7 mouse cellular contexts compared by ENCODE assay signal in the genomic region with DNA sequence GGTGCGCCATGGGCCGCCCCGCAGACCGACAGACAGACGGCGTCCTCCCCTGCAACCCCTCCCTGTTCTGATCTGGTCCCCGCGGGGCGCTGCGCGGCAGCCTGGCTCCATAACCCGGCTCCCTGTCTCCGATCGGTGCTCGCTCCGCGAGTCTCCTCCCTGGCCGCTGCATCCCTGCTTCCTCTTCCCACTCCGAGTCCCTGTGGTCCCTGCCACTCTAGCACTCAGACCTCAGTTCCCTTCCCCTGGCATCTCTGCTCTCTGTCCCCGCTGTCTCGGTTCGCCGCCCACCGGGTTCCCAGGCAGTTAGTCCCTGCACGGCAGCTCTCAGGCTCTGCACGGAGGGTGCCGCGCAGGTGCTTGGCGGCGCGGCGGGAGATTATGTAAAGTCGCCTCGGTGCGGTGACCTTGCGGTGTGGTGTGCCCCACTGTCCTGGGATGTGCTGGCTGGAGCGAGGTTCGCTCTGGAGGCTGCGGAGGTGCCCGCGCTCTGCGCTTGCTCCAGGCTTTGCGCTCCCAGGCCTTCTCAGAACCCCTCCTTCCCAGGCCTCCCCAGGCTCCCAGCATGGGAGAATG. TPM values are rescaled to one million over a fixed set of nuclear protein-coding genes. Genes with fewer than 3 reads are reported as not detected.
DNase-seq lines count a peak whose midpoint lies in the region; ATAC-seq and TF ChIP-seq lines count a peak whose summit lies in the region.

No protein-coding gene starts in this region.

- H3K4me1 ChIP-seq in E14TG2a.4 (replicated peaks; ENCODE audit: low read depth, low read length), result peaks cover 58% of the 10 kb centered on the region
- no peaks in the 10 kb centered on the region for H3K4me1 ChIP-seq in hindbrain, embryonic 11.5 days (replicated peaks; ENCODE audit: control insufficient read depth, insufficient read depth, low read length)
- peaks cover 13% of the 10 kb centered on the region for H3K4me1 ChIP-seq in limb, embryonic 10.5 days

- H3K4me3 ChIP-seq in E14TG2a.4 (replicated peaks; ENCODE audit: low read length), result peak overlapping the region; percentile 91
- H3K4me3 ChIP-seq in hindbrain, embryonic 11.5 days (ENCODE audit: low read depth, low read length), result peak overlapping the region; percentile 72
- H3K4me3 ChIP-seq in limb, embryonic 10.5 days, result peak overlapping the region; percentile 79

- H3K4me2 ChIP-seq in hindbrain, embryonic 11.5 days (replicated peaks; ENCODE audit: low read depth, low read length), result peak overlapping the region; percentile 63

- WGBS in hindbrain, embryonic 11.5 days, result under 1% methylated on average over 38 of the region's 43 CpGs
- under 1% methylated on average over 43 of the region's 43 CpGs for WGBS in limb, embryonic 10.5 days

- H3K27me3 ChIP-seq in E14TG2a.4 (ENCODE audit: insufficient read depth, low read length), result peaks cover 26% of the 10 kb centered on the region
- peaks cover 15% of the 10 kb centered on the region; the same call in 1 of the 2 replicates for H3K27me3 ChIP-seq in hindbrain, embryonic 11.5 days (ENCODE audit: control insufficient read depth, insufficient read depth, low read length)
- H3K27me3 ChIP-seq in limb, embryonic 10.5 days (ENCODE audit: low read depth, poor library complexity, severe bottlenecking), result peaks cover 64% of the 10 kb centered on the region

- H3K9me3 ChIP-seq in E14TG2a.4 (ENCODE audit: low read length), result peaks cover 6% of the 10 kb centered on the region; the same call in 1 of the 2 replicates
- no peaks in the 10 kb centered on the region for H3K9me3 ChIP-seq in hindbrain, embryonic 11.5 days (ENCODE audit: control insufficient read depth, low read length)
- no peaks in the 10 kb centered on the region for H3K9me3 ChIP-seq in limb, embryonic 10.5 days (replicated peaks)

- peak; percentile 55 for DNase-seq in WW6 (ENCODE audit: low read depth, low spot score)
- peak; percentile 60 for DNase-seq in embryo, embryonic 11 days
- DNase-seq in hindbrain, embryonic 11.5 days (ENCODE audit: low spot score), result peak; percentile 67
- DNase-seq in limb, embryonic 10.5 days (ENCODE audit: low spot score), result peak; percentile 67
- DNase-seq in neural tube, embryonic 10.5 days (ENCODE audit: extremely low spot score, low spot score), result peak; percentile 62
- DNase-seq in yolk sac, embryonic 10.5 days (ENCODE audit: low spot score), result peak; percentile 36

- TF ChIP-seq CTCF in E14TG2a.4 (conservative IDR thresholded peaks at IDR 0.05; ENCODE audit: low read length), result no peak

- H3K9ac ChIP-seq in hindbrain, embryonic 11.5 days (ENCODE audit: low read depth, low read length), result peak overlapping the region; percentile 62

- peak; percentile 86 for ATAC-seq in hindbrain, embryonic 11.5 days (ENCODE audit: low FRiP score)

- no peak overlapping the region; the same call in 1 of the 2 replicates for H3K27ac ChIP-seq in hindbrain, embryonic 11.5 days (ENCODE audit: low read depth, low read length)
- peak overlapping the region; percentile 56 for H3K27ac ChIP-seq in limb, embryonic 10.5 days

- H3K36me3 ChIP-seq in E14TG2a.4 (ENCODE audit: insufficient read depth, low read length), result peaks cover 4% of the 10 kb centered on the region; the same call in 1 of the 2 replicates
- no peaks in the 10 kb centered on the region for H3K36me3 ChIP-seq in hindbrain, embryonic 11.5 days (ENCODE audit: control insufficient read depth, insufficient read depth, low read length)
- H3K36me3 ChIP-seq in limb, embryonic 10.5 days, result no peaks in the 10 kb centered on the region

RNA-seq across cellular contexts. Expression of a gene that starts 0.8 kb away (rescaled TPM):
- polyA plus RNA-seq in hindbrain, embryonic 11.5 days (2014; fragmentation: Nextera tagmentation; extraction: Ambion mirVana), result 12.9 and 15.1 TPM in 2 replicates
- polyA plus RNA-seq in limb, embryonic 10.5 days (2016; fragmentation: Nextera tagmentation; extraction: Ambion mirVana), result 0.51 and 0.60 TPM in 2 replicates
